Mouse (Mus musculus) heart, postnatal 0 days (tissue): ENCODE results near the gene Adgrg6.

Experiments
- CTCF ChIP-seq: IDR thresholded peaks from 2 replicates; pipeline ENCODE4 v1.5.1; 2016; ENCODE audit warnings: antibody characterized with exemption, control low read depth, low read depth
- EP300 ChIP-seq: IDR thresholded peaks from 2 replicates; pipeline ENCODE4 v1.6.1; 2016; ENCODE audit warnings: antibody characterized with exemption, low read depth

DNA sequence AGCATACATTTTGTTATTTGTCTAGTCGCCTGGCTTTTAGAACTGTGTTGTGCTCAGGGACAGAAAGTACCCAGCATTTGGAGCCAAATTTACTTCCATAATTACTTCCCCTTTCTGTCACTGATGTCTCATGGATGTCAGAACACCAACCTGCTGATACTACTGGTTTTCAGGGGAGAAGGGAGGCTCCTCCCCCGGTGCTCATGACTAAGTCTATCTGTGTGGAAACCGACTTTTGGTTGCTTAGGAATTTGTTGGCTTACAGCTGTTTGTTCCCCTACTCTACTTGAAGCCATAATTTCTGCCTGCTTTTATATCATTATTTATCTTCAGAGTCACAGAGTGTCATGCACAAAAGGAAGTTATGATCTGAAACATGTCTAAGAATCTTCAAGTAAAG, 14.4 kb downstream of the Adgrg6 start:
- TF ChIP-seq CTCF (no peak), EP300 (no peak)
